Mouse (Mus musculus) heart, postnatal 25 days (tissue): ENCODE results near the gene Gm20696. TPM values are rescaled to one million over a fixed set of nuclear protein-coding genes. Genes with fewer than 3 reads are reported as not detected.

Experiments
- DNase-seq: peaks from one replicate; pipeline ENCODE4 v3.0.0; 2022; ENCODE audit warnings: low spot score
- intact Hi-C: fragments of 180-260 bp; cut with DNase I; formaldehyde crosslinking; loops from one replicate; pipeline ENCODE4 v1.15.1; 2025
- total RNA-seq, 2 experiments: library from RNA; stranded (reverse); gene quantifications; 2 replicates each; pipeline ENCODE4 v1.2.3; 2021

Gene Gm20696
- total RNA-seq, 2 experiments from 2014 or later: 1.5 to 2.7 TPM

DNA sequence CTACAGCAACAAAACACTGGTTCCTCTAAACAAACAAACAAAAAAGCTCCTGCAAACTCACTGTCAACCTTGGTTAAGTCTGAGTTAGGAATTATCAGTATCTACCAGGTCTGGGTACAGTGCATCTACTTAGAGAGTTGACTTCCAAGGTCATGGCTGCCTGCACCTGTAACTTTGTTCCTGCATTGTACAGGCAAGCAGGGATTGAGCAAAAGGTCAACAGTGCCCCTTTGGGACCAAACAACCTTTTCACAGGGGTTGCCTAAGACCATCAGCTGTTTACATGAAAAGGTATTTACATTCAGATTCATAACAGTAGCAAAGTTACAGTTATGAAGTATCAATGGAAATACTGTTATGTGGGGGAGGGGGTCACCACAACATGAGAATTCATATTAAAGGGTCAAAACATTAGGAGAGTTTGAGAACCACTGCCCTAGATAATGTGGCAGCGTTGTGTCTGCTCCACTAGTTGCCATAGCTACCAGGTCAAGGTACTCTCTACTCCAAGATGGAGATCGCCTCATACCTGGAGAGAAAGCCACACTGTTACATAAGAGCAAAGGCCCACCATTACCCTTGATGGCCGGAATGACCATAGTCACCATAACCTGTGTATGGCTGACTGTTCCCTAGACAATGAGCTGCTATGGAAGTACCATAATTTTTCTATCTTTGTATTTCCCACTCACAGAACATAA is 165.9 kb downstream of the Gm20696 start:
- no peak for DNase-seq
- intact Hi-C loops: no loop called here

DNA sequence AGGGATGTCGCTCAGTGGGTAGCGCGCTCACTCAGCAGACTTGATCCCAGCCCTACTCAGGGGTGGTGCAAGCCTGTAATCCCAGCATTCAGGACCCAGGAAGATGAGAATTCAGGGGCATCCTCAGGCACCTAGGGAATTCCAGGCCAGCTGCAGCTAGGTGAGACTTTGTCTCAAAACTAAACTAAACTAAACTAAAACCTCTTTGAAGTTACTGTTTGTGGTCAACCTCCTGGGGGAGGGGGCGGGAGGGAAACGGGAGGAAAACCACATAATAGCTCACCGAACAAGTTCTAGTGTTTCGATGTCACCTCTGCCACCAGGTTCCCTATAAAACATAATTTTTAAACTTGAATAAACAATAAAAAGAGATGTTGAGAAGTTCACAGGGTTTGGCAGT is 168.5 kb downstream of the Gm20696 start:
- DNase-seq: no peak
- intact Hi-C loops: no loop called here

DNA sequence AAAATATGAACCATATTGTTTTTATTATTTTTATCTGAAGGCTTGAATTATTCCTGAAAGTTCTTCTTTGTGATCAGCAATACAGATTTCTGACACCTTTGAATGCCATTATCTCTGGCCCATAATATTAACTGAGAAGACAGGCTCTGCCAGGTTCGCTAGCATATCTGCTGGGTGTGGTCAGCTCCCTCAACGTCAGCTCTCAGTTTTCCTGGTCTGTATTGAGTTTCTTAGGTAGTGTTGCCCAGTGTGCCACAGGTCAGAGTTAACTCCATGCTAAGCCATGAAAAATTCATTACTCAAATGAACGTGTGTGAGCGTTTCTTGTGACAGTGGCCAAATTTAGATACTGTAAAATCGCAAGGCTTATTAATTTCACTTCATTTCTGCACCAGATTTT is 170.5 kb downstream of the Gm20696 start:
- intact Hi-C loops: no loop called here
- DNase-seq: no peak

DNA sequence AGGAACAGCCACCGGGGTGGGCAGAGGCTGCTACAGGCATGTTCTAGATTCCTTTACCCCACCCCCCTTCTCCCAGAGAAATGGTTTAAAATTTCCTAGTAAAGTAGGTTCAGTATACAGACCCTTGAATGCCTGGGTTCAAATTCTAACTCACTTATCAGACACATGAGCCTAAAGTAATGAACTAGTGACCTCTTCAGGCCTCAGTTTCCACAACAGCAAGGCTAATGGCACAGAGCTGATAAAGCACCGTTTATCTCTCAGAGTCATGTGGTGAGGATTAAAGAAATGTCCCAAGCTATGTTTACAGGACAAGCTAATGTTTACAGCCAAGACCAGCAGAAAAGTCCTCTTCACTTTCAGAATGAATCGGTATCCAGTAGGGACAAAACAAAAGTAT is 173.7 kb downstream of the Gm20696 start:
- intact Hi-C loops: loop anchor here (5.0 kb wide), 1 partner anchor 41 kb away; no protein-coding TSS in a partner anchor

DNA sequence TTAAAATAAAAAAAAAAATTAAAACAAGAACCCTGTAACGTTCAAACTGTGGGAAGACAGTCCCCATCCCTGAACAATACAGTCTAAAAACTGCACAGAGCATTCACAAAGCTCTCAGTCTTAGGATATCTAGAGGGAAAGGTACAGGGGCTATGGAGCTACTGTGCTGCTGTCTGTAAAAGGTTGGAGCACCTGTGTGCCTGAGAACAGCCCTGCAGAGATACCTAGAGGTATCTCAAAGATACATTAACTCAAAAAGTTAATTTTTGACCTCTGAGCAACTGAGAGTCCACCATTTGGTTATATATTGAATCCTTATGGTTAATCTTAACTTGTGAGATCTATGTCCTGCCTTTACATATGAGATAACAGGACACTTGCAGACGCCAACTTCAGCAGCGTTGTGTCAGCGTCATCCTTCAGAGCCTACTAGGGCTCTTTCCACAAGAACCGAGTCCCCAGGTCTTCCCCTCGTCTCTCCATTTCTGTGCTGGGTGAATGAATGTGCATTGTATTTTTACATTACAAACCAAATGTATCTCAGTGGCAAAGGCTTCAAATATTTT is 174.5 kb downstream of the Gm20696 start:
- intact Hi-C loops: loop anchor here (5.0 kb wide), 1 partner anchor 40 kb away; no protein-coding TSS in a partner anchor
- no peak for DNase-seq

More for the DNA sequence above, 173.7 kb downstream of the Gm20696 start:
- no peak for DNase-seq

DNA sequence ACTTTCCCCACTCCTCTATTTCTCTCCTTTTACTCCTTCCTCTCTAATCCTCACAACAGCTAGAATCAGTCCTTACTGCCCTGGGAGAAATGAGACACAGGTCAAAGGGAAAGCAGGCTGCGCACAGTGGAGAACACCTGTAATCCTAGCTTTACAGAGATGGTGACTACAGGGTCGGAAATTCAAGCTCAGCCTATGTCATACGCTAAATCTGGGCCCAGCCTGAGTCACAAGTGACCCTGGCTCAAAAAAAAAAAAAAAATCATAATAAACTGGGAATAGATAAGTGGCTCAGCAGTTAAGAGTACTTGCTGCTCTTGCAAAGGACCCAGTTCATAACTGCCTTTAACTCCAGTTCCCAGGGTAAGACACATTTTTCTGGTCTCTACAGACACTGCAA is 175.5 kb downstream of the Gm20696 start:
- intact Hi-C loops: loop anchor here (5.0 kb wide), 1 partner anchor 39 kb away; no protein-coding TSS in a partner anchor
- DNase-seq: no peak

DNA sequence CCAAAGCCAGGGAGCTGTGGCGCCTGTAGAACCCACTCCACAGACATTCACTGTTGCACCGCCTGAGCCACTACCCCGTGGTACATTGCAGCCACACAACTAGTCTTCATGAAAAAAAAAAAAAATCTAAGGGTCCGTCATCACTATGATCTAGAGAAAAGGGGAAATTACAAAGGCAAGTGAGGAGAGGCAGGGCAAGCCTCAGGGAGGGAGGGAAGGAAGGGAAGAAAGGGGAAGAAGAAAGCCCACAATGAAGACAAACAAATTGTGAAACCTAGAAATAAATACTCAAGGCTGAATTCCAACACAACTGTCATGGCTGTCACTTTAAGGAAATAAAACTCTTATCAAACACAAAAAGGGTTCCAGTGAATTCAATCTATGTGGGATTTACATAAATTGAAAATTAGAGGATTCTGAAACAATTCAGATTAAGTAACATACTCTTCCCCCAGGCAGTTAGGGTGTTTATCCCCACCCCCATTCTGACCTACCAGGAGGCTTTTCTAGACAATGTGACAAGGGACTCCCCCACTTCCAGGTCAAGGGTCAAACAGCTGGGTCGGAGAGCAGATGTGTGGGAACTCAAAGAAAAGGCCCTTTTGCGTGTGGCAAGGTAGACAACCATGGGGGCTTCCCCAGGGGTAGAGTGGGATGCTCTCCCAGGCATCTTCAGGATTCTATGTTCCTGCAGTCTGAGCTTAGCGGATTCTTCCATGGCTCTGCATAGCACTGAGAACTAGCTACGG is 176.5 kb downstream of the Gm20696 start:
- DNase-seq: no peak
- intact Hi-C loops: loop anchor here (5.0 kb wide), 1 partner anchor 38 kb away; no protein-coding TSS in a partner anchor

DNA sequence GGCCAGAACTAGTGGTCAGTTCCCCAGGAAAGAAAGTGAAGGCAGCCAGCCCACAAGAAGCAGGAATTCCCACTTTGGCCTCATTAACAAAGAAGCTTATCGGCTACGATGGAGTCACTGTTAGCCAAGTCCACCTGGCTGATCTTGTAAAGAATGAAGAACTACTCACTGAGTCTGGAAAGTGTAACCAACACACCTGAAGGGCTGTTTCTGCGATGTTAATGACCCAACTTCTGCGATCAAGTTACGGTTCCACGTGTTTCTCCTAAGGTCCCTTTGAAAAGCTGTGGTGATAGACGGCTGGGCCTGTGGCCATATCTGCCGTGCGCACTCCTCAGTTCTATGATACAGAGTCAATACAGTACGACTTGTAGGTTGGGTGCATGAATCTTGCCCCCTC is 177.2 kb downstream of the Gm20696 start:
- DNase-seq: no peak
- intact Hi-C loops: no loop called here

DNA sequence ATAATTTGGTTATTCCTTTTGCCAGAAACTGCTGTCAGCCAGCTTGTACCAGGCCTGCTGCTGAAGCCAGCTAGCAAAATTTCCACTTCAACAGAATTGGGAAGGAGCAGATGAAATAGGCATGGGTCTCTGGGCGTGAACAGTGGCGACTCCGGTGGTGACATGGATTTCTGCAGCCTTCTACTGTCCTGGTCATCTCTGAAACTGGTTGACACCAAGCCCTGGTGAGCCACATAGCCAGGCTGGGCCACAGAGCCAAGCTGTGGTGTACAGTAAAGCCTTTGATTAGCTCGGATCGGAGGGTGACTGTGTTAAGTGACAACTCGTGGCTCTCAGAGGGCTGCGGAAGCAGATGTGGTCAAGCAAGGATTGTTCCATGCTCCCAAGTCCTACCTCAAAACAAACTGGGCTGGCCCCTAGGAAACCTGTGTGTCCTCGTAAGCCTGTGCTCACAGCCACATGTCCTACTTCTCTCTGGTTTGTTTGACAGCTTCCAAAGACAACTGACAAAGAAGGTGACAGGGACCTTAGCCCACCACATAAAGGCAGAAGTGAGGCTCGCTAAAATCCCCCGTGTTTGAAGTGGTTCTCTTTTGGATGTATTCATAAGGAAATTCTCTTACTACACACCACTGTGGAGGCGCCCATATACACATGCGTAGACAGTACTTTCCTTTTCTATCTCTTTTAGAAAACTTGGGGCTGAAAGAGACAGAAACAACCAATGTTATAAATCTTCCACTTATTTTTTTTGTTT is 180.5 kb downstream of the Gm20696 start:
- peak; percentile 7 for DNase-seq
- intact Hi-C loops: loop anchor here (2.0 kb wide), 1 partner anchor 37 kb away; the partner anchor contains the start of gene Foxp1

DNA sequence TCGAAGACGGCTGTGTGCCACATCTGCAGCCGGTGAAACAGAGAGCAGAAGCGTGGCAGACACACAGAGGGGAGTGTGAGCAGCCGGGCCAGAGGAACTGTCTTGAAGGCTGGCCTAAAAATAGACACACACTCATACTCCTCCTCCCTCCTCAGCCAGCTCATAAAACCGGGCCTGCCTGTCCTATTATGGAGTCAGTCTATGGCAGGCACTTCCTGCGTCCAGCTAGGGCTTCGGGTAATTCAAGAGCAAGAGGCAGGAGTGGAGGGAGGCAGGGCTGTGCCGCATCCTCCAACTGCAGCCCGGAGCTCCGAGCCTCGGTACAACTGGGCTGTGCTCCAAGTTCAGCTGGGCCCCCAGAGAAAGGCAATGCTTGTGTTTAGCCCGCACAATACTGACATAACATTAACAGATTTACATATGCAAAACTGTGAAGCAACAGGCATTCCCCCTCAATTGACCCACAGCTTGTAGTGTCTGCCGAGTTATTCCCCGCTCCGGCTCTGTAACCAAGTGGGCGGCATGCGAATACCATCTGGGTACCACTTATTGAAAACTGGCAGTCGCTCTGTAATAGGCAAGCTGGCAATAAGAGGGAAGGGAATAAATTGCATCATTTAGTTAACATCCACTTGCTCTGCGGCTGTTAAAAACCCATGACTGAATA is 181.2 kb downstream of the Gm20696 start:
- intact Hi-C loops: no loop called here
- DNase-seq: peak; percentile 73

DNA sequence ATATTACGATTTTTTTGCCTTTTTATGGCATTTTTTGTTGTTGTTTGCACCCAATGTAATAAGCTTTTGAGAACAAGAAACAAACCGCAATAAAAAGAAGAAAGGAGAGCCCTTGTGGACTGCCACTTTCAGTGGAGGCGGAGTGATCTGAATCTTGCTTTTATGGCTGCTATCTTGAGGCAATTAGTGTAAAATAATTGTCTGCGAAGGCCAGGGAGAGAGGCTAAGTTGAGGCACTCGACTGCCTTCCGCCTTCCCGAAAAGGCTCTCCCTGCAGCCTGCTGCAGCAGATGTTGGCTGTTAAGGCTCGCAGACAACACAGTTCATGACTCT is 181.7 kb downstream of the Gm20696 start:
- DNase-seq: no peak
- intact Hi-C loops: no loop called here

DNA sequence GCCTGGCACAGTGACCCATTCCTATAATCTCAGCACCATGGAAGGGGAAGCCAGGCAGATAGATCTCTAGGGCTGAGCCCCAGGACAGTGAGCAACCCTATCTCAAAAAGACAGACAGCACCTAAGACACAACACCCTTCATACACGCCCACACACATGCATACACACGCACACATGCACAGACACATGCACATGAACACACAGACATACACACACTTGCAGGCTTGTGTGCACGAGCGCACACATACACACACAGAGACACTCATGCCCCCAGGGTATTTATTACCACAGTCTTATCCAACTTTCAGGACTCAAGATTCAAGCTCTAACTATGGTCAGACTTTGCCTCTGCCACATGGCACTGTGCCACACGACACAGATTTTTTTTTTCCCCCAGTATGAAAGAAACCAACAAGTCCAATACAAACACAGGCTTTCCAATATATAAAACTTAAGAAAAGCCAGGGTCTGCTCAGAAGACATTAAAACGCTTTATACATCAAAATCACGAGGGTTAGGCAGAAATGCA is 182.3 kb downstream of the Gm20696 start:
- intact Hi-C loops: no loop called here
- DNase-seq: no peak

DNA sequence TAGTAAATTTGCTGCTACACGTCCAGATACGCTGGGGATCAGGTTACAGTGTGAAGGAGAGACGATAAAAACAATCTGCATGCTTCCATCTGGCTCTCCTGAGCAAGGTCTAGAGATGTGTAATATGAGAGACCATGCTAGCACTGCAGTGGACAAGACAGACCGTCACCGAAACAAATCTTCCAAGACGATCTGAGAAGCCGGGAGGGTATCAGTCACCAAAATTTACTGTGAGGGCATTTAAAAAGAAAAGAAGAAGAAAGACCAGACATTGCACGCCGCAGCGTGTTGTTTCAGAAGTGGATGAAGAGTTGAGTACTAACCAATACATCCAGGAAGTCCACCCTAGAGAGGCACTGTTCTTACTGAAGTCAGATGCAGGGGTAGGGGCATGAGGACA is 183.0 kb downstream of the Gm20696 start:
- intact Hi-C loops: no loop called here
- no peak for DNase-seq

DNA sequence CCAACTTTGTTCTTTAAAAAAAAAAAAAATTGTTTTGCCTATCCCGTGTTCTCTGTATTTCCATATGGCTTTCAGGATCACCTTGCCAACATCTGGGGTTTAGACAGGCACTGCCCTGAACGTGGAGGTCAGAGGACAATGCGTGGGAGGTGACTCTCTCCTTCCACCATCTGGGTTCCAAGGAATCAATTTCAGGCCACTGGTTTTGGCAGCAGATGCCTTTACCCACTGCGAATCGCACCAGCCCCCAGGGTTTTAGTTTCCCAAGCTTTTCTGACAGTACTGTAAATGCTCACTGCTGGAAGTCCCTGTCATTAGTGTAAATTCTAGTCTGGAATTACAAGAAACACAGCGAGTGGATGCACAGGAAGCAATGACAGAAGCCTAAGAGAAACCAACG is 185.0 kb downstream of the Gm20696 start:
- DNase-seq: no peak
- intact Hi-C loops: no loop called here

DNA sequence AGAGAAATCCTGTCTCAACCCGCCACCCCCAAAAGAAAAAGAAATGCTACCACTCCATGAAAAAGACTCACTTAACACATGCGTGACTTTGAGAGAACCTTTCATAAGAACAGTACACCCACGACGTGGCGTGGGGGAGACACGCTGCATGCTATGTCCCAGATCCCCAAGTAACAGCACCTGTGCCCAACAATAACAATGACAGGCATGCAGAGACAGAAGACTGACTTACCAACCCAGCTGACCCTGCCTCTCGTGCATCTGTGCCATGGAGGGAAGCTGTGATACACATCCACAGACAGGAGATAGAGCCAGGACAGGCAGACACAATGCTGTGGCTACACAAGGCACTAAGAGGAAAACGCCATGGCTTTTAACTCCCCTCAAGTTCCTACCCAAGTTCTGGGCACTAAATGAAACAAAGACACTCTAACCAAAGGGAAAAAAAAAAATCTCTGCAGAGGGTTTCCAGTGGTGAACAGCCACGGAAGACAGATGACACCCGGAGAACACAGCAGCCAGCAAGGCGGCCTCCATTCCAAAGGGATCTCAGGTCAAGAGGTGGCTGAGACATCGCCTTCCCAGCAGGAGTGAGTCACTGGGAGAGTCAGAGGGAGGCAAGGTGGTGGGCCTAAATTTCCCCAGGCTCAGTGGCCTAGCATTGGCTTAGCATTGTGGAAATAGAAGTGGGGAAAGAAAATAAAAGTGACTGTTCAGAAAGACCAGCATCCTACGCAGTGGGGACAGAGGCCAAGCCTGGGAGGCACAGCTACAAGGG is 187.5 kb downstream of the Gm20696 start:
- intact Hi-C loops: no loop called here

DNA sequence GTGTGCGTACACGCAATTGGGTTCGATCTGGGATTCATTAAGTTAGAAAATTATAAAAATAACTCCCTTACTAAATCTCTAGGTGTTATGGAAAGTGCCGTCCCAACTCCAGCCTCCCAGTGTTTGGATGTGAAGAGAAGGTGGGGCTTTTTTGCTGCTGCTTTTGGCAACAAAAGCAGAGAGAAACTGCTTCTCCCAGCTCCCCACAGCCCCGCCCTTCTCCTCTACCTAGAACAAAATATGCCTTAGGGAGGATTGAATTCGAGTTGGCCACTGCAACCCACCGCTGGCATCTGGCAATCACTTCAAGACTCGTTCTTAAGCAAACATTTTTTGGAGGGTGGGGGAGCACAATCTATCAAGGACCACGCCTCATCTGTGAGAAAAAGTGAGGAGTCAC is 191.6 kb downstream of the Gm20696 start:
- intact Hi-C loops: no loop called here
- DNase-seq: no peak

More for the DNA sequence above, 187.5 kb downstream of the Gm20696 start:
- no peak for DNase-seq

DNA sequence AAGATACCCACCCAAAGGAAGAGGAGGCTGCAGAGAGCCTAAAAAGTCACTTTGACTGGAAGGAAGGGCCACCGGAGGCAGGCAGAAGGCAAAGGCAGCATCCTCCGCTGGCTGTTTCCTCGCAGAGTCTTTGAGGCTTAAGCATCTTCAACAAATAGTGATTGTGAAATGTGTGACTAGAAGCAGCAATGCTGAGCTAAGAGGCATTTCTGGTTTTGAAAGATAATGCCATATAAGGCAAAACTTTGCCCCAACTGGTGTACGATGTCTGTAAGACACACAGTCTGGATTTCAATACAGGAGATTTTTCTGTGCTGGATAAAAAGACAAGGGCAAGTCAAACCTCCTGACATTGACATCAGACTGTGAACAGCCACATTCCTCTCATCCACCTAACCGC is 195.7 kb downstream of the Gm20696 start:
- DNase-seq: no peak

DNA sequence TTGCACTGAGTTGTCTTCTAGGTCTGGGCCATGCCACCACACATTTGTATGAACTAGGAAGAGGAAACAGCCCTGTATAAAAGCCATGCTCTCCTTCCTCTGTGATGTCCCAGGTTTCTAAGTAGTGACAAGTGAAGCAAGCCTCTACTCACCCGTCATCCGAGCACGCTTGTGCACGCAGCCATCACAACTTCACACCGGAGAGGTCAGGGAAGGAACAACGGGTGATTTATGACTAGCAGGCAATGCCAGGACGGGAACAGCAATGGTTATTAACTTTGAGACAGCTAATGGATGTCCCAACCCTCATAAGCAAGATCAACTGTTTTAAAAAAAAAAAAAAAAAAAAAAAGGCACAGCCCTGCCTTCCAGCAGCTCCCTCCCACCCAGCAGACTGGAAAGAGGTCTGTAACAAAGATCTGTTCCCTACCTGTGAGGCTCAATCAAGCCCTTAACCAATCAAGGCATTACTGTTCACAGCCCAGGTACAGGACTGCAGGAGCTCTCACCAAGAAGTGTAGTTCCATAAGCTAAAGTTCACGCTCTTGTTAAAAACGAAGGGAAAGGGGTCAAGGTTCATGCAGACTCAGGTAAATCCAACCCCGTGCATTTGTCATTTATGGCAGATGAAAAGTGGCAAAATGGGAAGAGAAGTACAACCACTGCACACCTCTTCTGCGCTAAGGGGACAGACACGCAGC is 197.3 kb downstream of the Gm20696 start:
- intact Hi-C loops: no loop called here
- DNase-seq: no peak

More for the DNA sequence above, 195.7 kb downstream of the Gm20696 start:
- intact Hi-C loops: no loop called here
